Mouse (Mus musculus) stomach, postnatal 0 days (tissue): ENCODE results near the gene Pex19. TPM values are rescaled to one million over a fixed set of nuclear protein-coding genes. Genes with fewer than 3 reads are reported as not detected.

Experiments
- ATAC-seq: fragments of 200-750 bp; cut with Nextera tagmentation; 2 replicates; pipeline ENCODE4 v1.8.0; 2017; ENCODE audit not compliant: low FRiP score, low TSS enrichment
- DNase-seq: peaks from one replicate; pipeline ENCODE4 v3.0.0-alpha.2; 2016; ENCODE audit warnings: low spot score
- H3K27ac ChIP-seq: fragments of 300-500 bp; sonication (generic); replicated peaks from 2 replicates; pipeline ENCODE4 v1.5.1; 2014; ENCODE audit warnings: mild to moderate bottlenecking, control low read depth
- H3K27me3 ChIP-seq: fragments of 300-500 bp; sonication (generic); 2 replicates; pipeline ENCODE4 v1.6.1; 2014; ENCODE audit warnings: low read length; ENCODE audit not compliant: control insufficient read depth, insufficient read depth
- H3K36me3 ChIP-seq: fragments of 300-500 bp; sonication (generic); 2 replicates; pipeline ENCODE4 v1.6.1; 2014; ENCODE audit warnings: low read length, mixed read lengths; ENCODE audit not compliant: control insufficient read depth, insufficient read depth
- H3K4me1 ChIP-seq: fragments of 300-500 bp; sonication (generic); replicated peaks from 2 replicates; pipeline ENCODE4 v1.6.1; 2014; ENCODE audit warnings: antibody characterized with exemption; ENCODE audit not compliant: control insufficient read depth, insufficient read depth
- H3K4me2 ChIP-seq: fragments of 300-500 bp; sonication (generic); replicated peaks from 2 replicates; pipeline ENCODE4 v1.6.1; 2014; ENCODE audit warnings: low read depth, mild to moderate bottlenecking, control low read depth, moderate library complexity
- H3K4me3 ChIP-seq: fragments of 300-500 bp; sonication (generic); 2 replicates; pipeline ENCODE4 v1.5.1; 2014; ENCODE audit warnings: low read depth, low read length, control low read depth
- H3K9ac ChIP-seq: fragments of 300-500 bp; sonication (generic); 2 replicates; pipeline ENCODE4 v1.6.1; 2014; ENCODE audit warnings: mild to moderate bottlenecking, low read length, control low read depth, mixed read lengths
- H3K9me3 ChIP-seq: fragments of 300-500 bp; sonication (generic); 2 replicates; pipeline ENCODE4 v1.6.1; 2016; ENCODE audit warnings: low read length; ENCODE audit not compliant: control insufficient read depth
- CTCF ChIP-seq: IDR thresholded peaks from 2 replicates; pipeline ENCODE4 v1.5.1; 2016; ENCODE audit warnings: antibody characterized with exemption, low read depth, mild to moderate bottlenecking, moderate library complexity
- EP300 ChIP-seq: optimal IDR thresholded peaks from 2 replicates; pipeline ENCODE3; 2016; ENCODE audit warnings: antibody characterized with exemption
- WGBS: fragments of 180-500 bp; shearing (Covaris S2); extraction: QIAGEN DNeasy Blood & Tissue Kit; methylation state at CpG from one replicate; pipeline ENCODE4 v1.1.7; 2014; 5-methylcytosine and 5-hydroxymethylcytosine counted together
- polyA plus RNA-seq: library from polyadenylated mRNA; unstranded; fragments of >200 nt; fragmentation: Nextera tagmentation; extraction: Ambion mirVana; gene quantifications from 2 replicates; pipeline ENCODE4 v1.2.1, GENCODE M21; 2015

Gene Pex19
- polyA plus RNA-seq, 1 experiment from 2014 or later: 82.9 TPM

- Histone ChIP-seq H3K4me2 (no peak overlapping the region), H3K9me3 (no peaks in the 10 kb centered on the region), H3K27me3 (no peaks in the 10 kb centered on the region), H3K36me3 (peaks cover 15% of the 10 kb centered on the region), H3K9ac (no peak overlapping the region), H3K4me3 (no peak overlapping the region), H3K27ac (no peak overlapping the region), H3K4me1 (peaks cover 6% of the 10 kb centered on the region; the same call in 1 of the 2 replicates)
- WGBS: 91% methylated on average over 15 of the region's 15 CpGs
- TF ChIP-seq CTCF: no peak
- no peak for TF ChIP-seq EP300
- ATAC-seq: no peak
- DNase-seq: no peak
Measured at GRCm38 (mm10) chr1:172128563-172128962, 2.0 kb downstream of the Pex19 start.

- ATAC-seq (no peak), DNase-seq (peak; percentile 52)
- Histone ChIP-seq H3K27ac (no peak overlapping the region), H3K9me3 (no peaks in the 10 kb centered on the region), H3K4me1 (peaks cover 6% of the 10 kb centered on the region; the same call in 1 of the 2 replicates), H3K4me3 (no peak overlapping the region), H3K36me3 (peaks cover 17% of the 10 kb centered on the region), H3K4me2 (no peak overlapping the region), H3K27me3 (no peaks in the 10 kb centered on the region), H3K9ac (no peak overlapping the region)
- TF ChIP-seq CTCF: peak; percentile 69
- no peak for TF ChIP-seq EP300
- WGBS: 61% methylated on average over 2 of the region's 2 CpGs
Measured at GRCm38 (mm10) chr1:172129108-172129507, 2.6 kb downstream of the Pex19 start.

GRCm38 (mm10) chr1:172129780-172130179, 3.2 kb downstream of the Pex19 start:
- Histone ChIP-seq H3K4me2 (no peak overlapping the region), H3K27me3 (no peaks in the 10 kb centered on the region), H3K27ac (no peak overlapping the region), H3K4me3 (no peak overlapping the region), H3K36me3 (peaks cover 23% of the 10 kb centered on the region), H3K9me3 (no peaks in the 10 kb centered on the region), H3K4me1 (peaks cover 6% of the 10 kb centered on the region; the same call in 1 of the 2 replicates), H3K9ac (no peak overlapping the region)
- WGBS: 93% methylated on average over 5 of the region's 5 CpGs
- no peak for TF ChIP-seq EP300
- TF ChIP-seq CTCF: no peak
- DNase-seq (no peak), ATAC-seq (no peak)

- no peaks in the 10 kb centered on the region for H3K9me3 ChIP-seq
- no peak overlapping the region for H3K4me3 ChIP-seq
- ATAC-seq: no peak
- TF ChIP-seq EP300 (no peak), CTCF (no peak)
- H3K36me3 ChIP-seq: peaks cover 25% of the 10 kb centered on the region
- no peak overlapping the region for H3K4me2 ChIP-seq
- H3K27me3 ChIP-seq: no peaks in the 10 kb centered on the region
- no peak overlapping the region for H3K27ac ChIP-seq
- peaks cover 5% of the 10 kb centered on the region; the same call in 1 of the 2 replicates for H3K4me1 ChIP-seq
- H3K9ac ChIP-seq: no peak overlapping the region
- 76% methylated on average over 7 of the region's 7 CpGs for WGBS
- no peak for DNase-seq
Measured at GRCm38 (mm10) chr1:172132319-172132718, 5.8 kb downstream of the Pex19 start.

GRCm38 (mm10) chr1:172133535-172133934, 7.0 kb downstream of the Pex19 start:
- 57% methylated on average over 7 of the region's 7 CpGs for WGBS
- Histone ChIP-seq H3K9ac (no peak overlapping the region), H3K36me3 (peaks cover 25% of the 10 kb centered on the region), H3K4me2 (no peak overlapping the region), H3K27ac (no peak overlapping the region), H3K27me3 (no peaks in the 10 kb centered on the region), H3K9me3 (no peaks in the 10 kb centered on the region), H3K4me1 (no peaks in the 10 kb centered on the region), H3K4me3 (no peak overlapping the region)
- TF ChIP-seq CTCF (no peak), EP300 (no peak)
- ATAC-seq (peak; percentile 62; the same call in 1 of the 2 replicates), DNase-seq (no peak)

- DNase-seq (no peak), ATAC-seq (no peak)
- Histone ChIP-seq H3K9ac (no peak overlapping the region), H3K4me3 (no peak overlapping the region), H3K27ac (0 out of 2 replicates have a peak overlapping the region, but pooled peaks have one; percentile 45), H3K4me2 (no peak overlapping the region), H3K27me3 (no peaks in the 10 kb centered on the region), H3K36me3 (peaks cover 25% of the 10 kb centered on the region), H3K9me3 (no peaks in the 10 kb centered on the region), H3K4me1 (no peaks in the 10 kb centered on the region)
- TF ChIP-seq CTCF (no peak), EP300 (no peak)
- WGBS: 76% methylated on average over 4 of the region's 4 CpGs
Measured at GRCm38 (mm10) chr1:172134072-172134471, 7.5 kb downstream of the Pex19 start.
